Mouse (Mus musculus): Measurements from ENCODE around the gene Cnmd. TPM values are rescaled to one million over a fixed set of nuclear protein-coding genes. Genes with fewer than 3 reads are reported as not detected.

The Cnmd gene
- polyA plus RNA-seq (2014; fragmentation: Nextera tagmentation; extraction: Ambion mirVana) = 13.3 and 15.3 TPM in 2 replicates

- Histone ChIP-seq H3K4me3 (ENCODE audit: low read depth, low read length) (peak within 1 kb of the TSS; percentile 20), H3K9ac (ENCODE audit: low read length) (peak within 1 kb of the TSS; percentile 29; the same call in 1 of the 2 replicates), H3K27me3 (ENCODE audit: control insufficient read depth, insufficient read depth, low read length) (0 out of 2 replicates have a peak, but pooled peaks cover 3% of the 10 kb centered on the region), H3K4me2 (ENCODE audit: low read depth) (peak within 1 kb of the TSS; percentile 38), H3K36me3 (ENCODE audit: control insufficient read depth, insufficient read depth, low read length) (no peaks in the 10 kb centered on the region), H3K4me1 (ENCODE audit: control insufficient read depth, insufficient read depth, low read length) (peaks cover 6% of the 10 kb centered on the region; the same call in 1 of the 2 replicates), H3K9me3 (ENCODE audit: control insufficient read depth, low read length) (no peaks in the 10 kb centered on the region), H3K27ac (ENCODE audit: low read depth, low read length) (0 out of 2 replicates have a peak within 1 kb of the TSS, but pooled peaks have one; percentile 11)
- ATAC-seq (ENCODE audit: insufficient read depth, low FRiP score, low TSS enrichment) (no peak), DNase-seq (ENCODE audit: low spot score) (no peak)
- 52% methylated on average over 4 of the region's 4 CpGs for WGBS
These were observed at the start of gene Cnmd for GRCm38 (mm10) chr14:79662001-79662400. Gene Cnmd, minus strand, starts transcription at chr14:79662170.

GRCm38 (mm10) chr14:79711301-79711700 lies 49.3 kb upstream of the Cnmd start:
- Histone ChIP-seq H3K9me3 (ENCODE audit: control insufficient read depth, low read length) (no peaks in the 10 kb centered on the region), H3K36me3 (ENCODE audit: control insufficient read depth, insufficient read depth, low read length) (no peaks in the 10 kb centered on the region), H3K27me3 (ENCODE audit: control insufficient read depth, insufficient read depth, low read length) (no peaks in the 10 kb centered on the region), H3K4me1 (ENCODE audit: control insufficient read depth, insufficient read depth, low read length) (no peaks in the 10 kb centered on the region), H3K4me3 (ENCODE audit: low read depth, low read length) (no peak overlapping the region), H3K27ac (ENCODE audit: low read depth, low read length) (no peak overlapping the region), H3K4me2 (ENCODE audit: low read depth) (no peak overlapping the region), H3K9ac (ENCODE audit: low read length) (no peak overlapping the region)
- 68% methylated on average over 4 of the region's 4 CpGs for WGBS
- ATAC-seq (ENCODE audit: insufficient read depth, low FRiP score, low TSS enrichment) (no peak), DNase-seq (ENCODE audit: low spot score) (no peak)

- H3K9me3 ChIP-seq (ENCODE audit: control insufficient read depth, low read length) = no peaks in the 10 kb centered on the region
- H3K4me1 ChIP-seq (ENCODE audit: control insufficient read depth, insufficient read depth, low read length) = peaks cover 12% of the 10 kb centered on the region
- no peaks in the 10 kb centered on the region for H3K36me3 ChIP-seq (ENCODE audit: control insufficient read depth, insufficient read depth, low read length)
- H3K4me3 ChIP-seq (ENCODE audit: low read depth, low read length) = no peak overlapping the region
- no peak for ATAC-seq (ENCODE audit: insufficient read depth, low FRiP score, low TSS enrichment)
- no peak overlapping the region for H3K9ac ChIP-seq (ENCODE audit: low read length)
- no peak overlapping the region for H3K4me2 ChIP-seq (ENCODE audit: low read depth)
- no peak overlapping the region for H3K27ac ChIP-seq (ENCODE audit: low read depth, low read length)
- 86% methylated on average over 22 of the region's 22 CpGs for WGBS
- no peak for DNase-seq (ENCODE audit: low spot score)
- no peaks in the 10 kb centered on the region for H3K27me3 ChIP-seq (ENCODE audit: control insufficient read depth, insufficient read depth, low read length)
These were observed 41.7 kb upstream of the Cnmd start for GRCm38 (mm10) chr14:79703523-79704172.

- H3K27me3 ChIP-seq (ENCODE audit: control insufficient read depth, insufficient read depth, low read length) = no peaks in the 10 kb centered on the region
- WGBS = 41% methylated on average over 5 of the region's 5 CpGs
- H3K4me3 ChIP-seq (ENCODE audit: low read depth, low read length) = no peak overlapping the region
- no peaks in the 10 kb centered on the region for H3K36me3 ChIP-seq (ENCODE audit: control insufficient read depth, insufficient read depth, low read length)
- peak; percentile 18 for DNase-seq (ENCODE audit: low spot score)
- no peaks in the 10 kb centered on the region for H3K9me3 ChIP-seq (ENCODE audit: control insufficient read depth, low read length)
- no peak overlapping the region for H3K9ac ChIP-seq (ENCODE audit: low read length)
- ATAC-seq (ENCODE audit: insufficient read depth, low FRiP score, low TSS enrichment) = 0 out of 2 replicates have a peak, but pooled peaks have one; percentile 43
- peak overlapping the region; percentile 17; the same call in 1 of the 2 replicates for H3K27ac ChIP-seq (ENCODE audit: low read depth, low read length)
- H3K4me1 ChIP-seq (ENCODE audit: control insufficient read depth, insufficient read depth, low read length) = peaks cover 12% of the 10 kb centered on the region
- H3K4me2 ChIP-seq (ENCODE audit: low read depth) = no peak overlapping the region
These were observed 39.6 kb upstream of the Cnmd start for GRCm38 (mm10) chr14:79701606-79702005.

- peak; percentile 63 for DNase-seq (ENCODE audit: low spot score)
- H3K4me2 ChIP-seq (ENCODE audit: low read depth) = no peak overlapping the region
- H3K9me3 ChIP-seq (ENCODE audit: control insufficient read depth, low read length) = no peaks in the 10 kb centered on the region
- 15% methylated on average over 7 of the region's 7 CpGs for WGBS
- ATAC-seq (ENCODE audit: insufficient read depth, low FRiP score, low TSS enrichment) = peak; percentile 83
- H3K36me3 ChIP-seq (ENCODE audit: control insufficient read depth, insufficient read depth, low read length) = no peaks in the 10 kb centered on the region
- H3K4me3 ChIP-seq (ENCODE audit: low read depth, low read length) = no peak overlapping the region
- no peaks in the 10 kb centered on the region for H3K27me3 ChIP-seq (ENCODE audit: control insufficient read depth, insufficient read depth, low read length)
- H3K9ac ChIP-seq (ENCODE audit: low read length) = no peak overlapping the region
- H3K4me1 ChIP-seq (ENCODE audit: control insufficient read depth, insufficient read depth, low read length) = peaks cover 12% of the 10 kb centered on the region
- peak overlapping the region; percentile 17 for H3K27ac ChIP-seq (ENCODE audit: low read depth, low read length)
These were observed 39.1 kb upstream of the Cnmd start for GRCm38 (mm10) chr14:79701054-79701453.

- Histone ChIP-seq H3K4me2 (ENCODE audit: low read depth) (no peak overlapping the region), H3K9ac (ENCODE audit: low read length) (no peak overlapping the region), H3K9me3 (ENCODE audit: control insufficient read depth, low read length) (no peaks in the 10 kb centered on the region), H3K4me1 (ENCODE audit: control insufficient read depth, insufficient read depth, low read length) (peaks cover 12% of the 10 kb centered on the region), H3K27me3 (ENCODE audit: control insufficient read depth, insufficient read depth, low read length) (no peaks in the 10 kb centered on the region), H3K36me3 (ENCODE audit: control insufficient read depth, insufficient read depth, low read length) (no peaks in the 10 kb centered on the region), H3K27ac (ENCODE audit: low read depth, low read length) (no peak overlapping the region), H3K4me3 (ENCODE audit: low read depth, low read length) (no peak overlapping the region)
- ATAC-seq (ENCODE audit: insufficient read depth, low FRiP score, low TSS enrichment) = no peak
- 56% methylated on average over 6 of the region's 6 CpGs for WGBS
- DNase-seq (ENCODE audit: low spot score) = no peak
These were observed 37.4 kb upstream of the Cnmd start for GRCm38 (mm10) chr14:79699381-79699780.

- ATAC-seq (ENCODE audit: insufficient read depth, low FRiP score, low TSS enrichment) (no peak), DNase-seq (ENCODE audit: low spot score) (no peak)
- no peak overlapping the region for H3K4me2 ChIP-seq (ENCODE audit: low read depth)
- H3K36me3 ChIP-seq (ENCODE audit: control insufficient read depth, insufficient read depth, low read length) = no peaks in the 10 kb centered on the region
- no peaks in the 10 kb centered on the region for H3K27me3 ChIP-seq (ENCODE audit: control insufficient read depth, insufficient read depth, low read length)
- 88% methylated on average over 7 of the region's 7 CpGs for WGBS
- H3K9ac ChIP-seq (ENCODE audit: low read length) = no peak overlapping the region
- no peak overlapping the region for H3K27ac ChIP-seq (ENCODE audit: low read depth, low read length)
- no peak overlapping the region for H3K4me3 ChIP-seq (ENCODE audit: low read depth, low read length)
- H3K9me3 ChIP-seq (ENCODE audit: control insufficient read depth, low read length) = no peaks in the 10 kb centered on the region
- no peaks in the 10 kb centered on the region; the same call in 1 of the 2 replicates for H3K4me1 ChIP-seq (ENCODE audit: control insufficient read depth, insufficient read depth, low read length)
These were observed 28.3 kb upstream of the Cnmd start for GRCm38 (mm10) chr14:79690068-79690844.

GRCm38 (mm10) chr14:79680652-79681051 lies 18.7 kb upstream of the Cnmd start:
- Histone ChIP-seq H3K27me3 (ENCODE audit: control insufficient read depth, insufficient read depth, low read length) (no peaks in the 10 kb centered on the region), H3K27ac (ENCODE audit: low read depth, low read length) (no peak overlapping the region), H3K9me3 (ENCODE audit: control insufficient read depth, low read length) (no peaks in the 10 kb centered on the region), H3K36me3 (ENCODE audit: control insufficient read depth, insufficient read depth, low read length) (no peaks in the 10 kb centered on the region), H3K4me1 (ENCODE audit: control insufficient read depth, insufficient read depth, low read length) (0 out of 2 replicates have a peak, but pooled peaks cover 3% of the 10 kb centered on the region), H3K4me2 (ENCODE audit: low read depth) (no peak overlapping the region), H3K9ac (ENCODE audit: low read length) (no peak overlapping the region), H3K4me3 (ENCODE audit: low read depth, low read length) (no peak overlapping the region)
- WGBS = 71% methylated on average over 5 of the region's 5 CpGs
- ATAC-seq (ENCODE audit: insufficient read depth, low FRiP score, low TSS enrichment) = no peak
- no peak for DNase-seq (ENCODE audit: low spot score)

Measured in neural tube, embryonic 11.5 days (tissue).